Mouse (Mus musculus): ENCODE results near the gene Ftcd.

Ftcd gene

DNA sequence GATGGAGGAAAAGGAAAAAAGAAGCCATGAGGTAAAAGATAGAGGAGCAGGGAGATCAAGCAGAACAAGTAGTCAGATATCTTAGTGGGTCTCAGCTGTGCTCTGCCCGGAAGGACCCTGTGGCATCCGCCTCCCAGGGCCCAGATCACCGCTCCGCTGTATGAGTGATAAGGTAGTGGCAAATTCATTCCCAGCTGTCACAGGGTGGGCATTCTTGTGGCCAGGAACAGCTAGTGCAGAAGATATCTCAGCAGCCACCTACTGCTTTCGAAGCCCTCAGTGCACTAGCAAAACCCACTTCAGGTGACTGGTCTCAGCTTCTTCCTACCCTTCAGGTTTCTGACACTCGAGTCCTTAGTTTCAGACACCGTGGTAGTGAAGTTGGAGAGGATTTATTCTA, 37.0 kb downstream of the Ftcd start:
- 76% methylated on average over 7 of the region's 7 CpGs for WGBS

DNA sequence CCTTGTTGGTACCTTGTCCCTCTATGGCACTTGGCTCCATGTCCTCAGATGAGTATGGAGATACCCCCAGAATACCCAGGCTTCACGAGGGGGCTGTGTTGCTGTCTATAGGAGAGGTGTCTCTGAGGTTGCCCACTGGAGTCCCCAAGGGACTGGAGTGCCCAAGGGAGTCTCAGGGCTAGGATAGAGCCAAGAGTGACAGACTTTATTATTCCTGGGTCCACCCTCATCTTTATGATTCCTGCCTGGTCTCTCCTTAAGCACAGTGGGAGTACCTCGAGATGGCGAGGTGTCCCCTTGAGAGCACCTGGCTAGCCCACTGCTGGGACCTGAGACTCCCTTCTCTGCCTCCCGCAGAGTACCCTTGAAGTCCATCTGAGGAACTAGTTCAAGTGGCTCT, 47.0 kb downstream of the Ftcd start:
- 94% methylated on average over 4 of the region's 4 CpGs for WGBS

- WGBS = 6% methylated on average over 31 of the region's 31 CpGs
Observed at GRCm38 (mm10) chr10:76622928-76623680, 47.7 kb downstream of the Ftcd start, which contains the start of gene Col6a2. Col6a2 (minus strand) TSS chr10:76623630.

DNA sequence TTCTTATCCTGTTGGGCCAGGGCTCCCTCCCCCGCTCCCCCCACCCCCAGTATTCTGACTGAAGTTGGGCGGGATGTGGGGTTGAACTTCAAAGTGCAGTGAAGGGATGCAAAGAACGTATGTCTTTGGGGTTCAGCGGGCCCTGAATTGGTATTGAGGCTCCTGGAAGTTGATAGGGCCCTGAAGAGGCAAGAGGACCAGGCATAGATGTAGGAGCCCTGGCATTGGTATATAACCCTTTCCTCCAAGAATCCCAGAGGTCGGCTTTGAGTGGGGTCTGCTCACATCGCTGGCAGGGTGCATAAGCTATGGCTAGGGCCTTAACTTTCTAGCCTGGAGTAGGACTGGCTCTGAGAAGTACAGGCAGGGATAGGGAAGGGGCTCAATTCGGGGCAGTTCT, 48.3 kb downstream of the Ftcd start:
- WGBS = 42% methylated on average over 7 of the region's 7 CpGs

DNA sequence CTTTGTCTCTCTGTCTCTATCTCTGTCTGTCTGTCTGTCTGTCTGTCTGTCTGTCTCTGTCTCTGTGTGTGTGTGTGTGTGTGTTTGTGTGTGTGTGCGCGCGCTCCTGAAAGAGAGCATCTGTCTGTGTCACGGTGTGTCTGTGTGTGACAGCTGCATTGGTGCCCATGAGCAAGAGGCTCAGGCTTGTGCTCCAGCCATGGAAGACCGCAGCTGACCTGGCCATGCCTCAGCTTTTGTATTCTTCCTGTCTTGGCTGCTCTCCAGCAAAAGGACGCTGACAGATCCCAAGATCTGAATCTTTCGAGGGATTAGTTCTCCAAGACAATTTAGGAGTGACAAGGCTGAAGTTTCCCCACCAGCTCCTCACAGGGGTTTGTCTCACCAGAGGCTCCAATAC, 49.5 kb downstream of the Ftcd start:
- WGBS = 67% methylated on average over 7 of the region's 7 CpGs

- WGBS = 95% methylated on average over 5 of the region's 5 CpGs
Observed at GRCm38 (mm10) chr10:76627714-76628113, 52.3 kb downstream of the Ftcd start.

GRCm38 (mm10) chr10:76630657-76631056, 55.2 kb downstream of the Ftcd start:
- WGBS = 87% methylated on average over 1 of the region's 1 CpGs

GRCm38 (mm10) chr10:76632630-76633029, 57.2 kb downstream of the Ftcd start:
- WGBS = 42% methylated on average over 8 of the region's 8 CpGs

- 55% methylated on average over 7 of the region's 7 CpGs for WGBS
Observed at GRCm38 (mm10) chr10:76634094-76634571, 58.7 kb downstream of the Ftcd start.

GRCm38 (mm10) chr10:76634584-76634983, 59.1 kb downstream of the Ftcd start:
- 89% methylated on average over 5 of the region's 5 CpGs for WGBS

DNA sequence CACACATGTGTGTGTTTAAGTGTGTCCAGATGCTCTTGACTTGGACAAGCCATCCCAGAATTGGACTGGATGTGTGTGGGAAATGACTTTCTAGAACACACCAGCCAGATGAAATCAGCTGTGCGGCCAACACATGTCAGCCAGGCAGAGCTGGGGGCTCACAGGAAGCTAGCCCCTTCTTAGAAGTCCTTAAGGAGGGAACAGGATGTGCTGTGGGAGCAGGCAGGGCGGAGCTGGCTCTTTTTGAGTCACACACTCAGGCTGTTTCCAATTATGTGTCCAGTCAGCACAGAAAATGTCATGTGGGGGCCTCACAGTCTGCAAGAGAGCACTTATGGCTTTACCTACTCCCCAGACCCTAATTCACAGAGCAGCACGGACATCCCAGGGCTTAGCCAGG, 60.6 kb downstream of the Ftcd start:
- 67% methylated on average over 3 of the region's 3 CpGs for WGBS

- WGBS = 86% methylated on average over 4 of the region's 4 CpGs
Observed at GRCm38 (mm10) chr10:76636601-76637000, 61.2 kb downstream of the Ftcd start.
